Mouse (Mus musculus) forebrain, embryonic 16.5 days (tissue): ENCODE results near the gene Myl12a. TPM values are rescaled to one million over a fixed set of nuclear protein-coding genes. Genes with fewer than 3 reads are reported as not detected.

Experiments
- ATAC-seq: fragments of 200-750 bp; cut with Nextera tagmentation; 2 replicates; pipeline ENCODE4 v1.8.0; 2017; ENCODE audit warnings: mild to moderate bottlenecking, moderate library complexity
- H3K27ac ChIP-seq: fragments of 300-500 bp; sonication (generic); 2 replicates; pipeline ENCODE4 v1.5.1; 2014; ENCODE audit warnings: low read length, control low read depth
- H3K27me3 ChIP-seq: fragments of 300-500 bp; sonication (generic); replicated peaks from 2 replicates; pipeline ENCODE4 v1.6.1; 2014; ENCODE audit warnings: low read length; ENCODE audit not compliant: control insufficient read depth, insufficient read depth
- H3K36me3 ChIP-seq: fragments of 300-500 bp; sonication (generic); 2 replicates; pipeline ENCODE4 v1.6.1; 2014; ENCODE audit not compliant: control insufficient read depth, insufficient read depth
- H3K4me1 ChIP-seq: fragments of 300-500 bp; sonication (generic); replicated peaks from 2 replicates; pipeline ENCODE4 v1.6.1; 2014; ENCODE audit warnings: low read length; ENCODE audit not compliant: control insufficient read depth, insufficient read depth
- H3K4me2 ChIP-seq: fragments of 300-500 bp; sonication (generic); 2 replicates; pipeline ENCODE4 v1.6.1; 2014; ENCODE audit warnings: mild to moderate bottlenecking, low read length, control low read depth
- H3K4me3 ChIP-seq: fragments of 300-500 bp; sonication (generic); replicated peaks from 2 replicates; pipeline ENCODE4 v1.5.1; 2014; ENCODE audit warnings: mild to moderate bottlenecking, low read length, control low read depth
- H3K9ac ChIP-seq: fragments of 300-500 bp; sonication (generic); replicated peaks from 2 replicates; pipeline ENCODE4 v1.6.1; 2014; ENCODE audit warnings: low read depth, low read length, control low read depth
- H3K9me3 ChIP-seq: fragments of 300-500 bp; sonication (generic); 2 replicates; pipeline ENCODE4 v1.6.1; 2016; ENCODE audit warnings: low read length; ENCODE audit not compliant: control insufficient read depth
- WGBS: fragments of 180-500 bp; shearing (Covaris S2); extraction: QIAGEN DNeasy Blood & Tissue Kit; methylation state at CpG from one replicate; pipeline ENCODE4 v1.1.7; 2014; 5-methylcytosine and 5-hydroxymethylcytosine counted together
- polyA plus RNA-seq: library from polyadenylated mRNA; unstranded; fragments of >200 nt; fragmentation: Nextera tagmentation; extraction: Ambion mirVana; gene quantifications from 2 replicates; pipeline ENCODE4 v1.2.1, GENCODE M21; 2015

Myl12a gene
- polyA plus RNA-seq, 1 experiment from 2014 or later = 110 TPM

GRCm38 (mm10) chr17:71032719-71033118 lies 30.0 kb upstream of the Myl12a start:
- no peak overlapping the region for H3K4me2 ChIP-seq
- H3K27ac ChIP-seq = no peak overlapping the region
- no peak for ATAC-seq
- WGBS = 84% methylated on average over 10 of the region's 10 CpGs
- no peaks in the 10 kb centered on the region for H3K36me3 ChIP-seq
- H3K9ac ChIP-seq = no peak overlapping the region
- H3K27me3 ChIP-seq = no peaks in the 10 kb centered on the region
- H3K4me1 ChIP-seq = no peaks in the 10 kb centered on the region
- no peaks in the 10 kb centered on the region for H3K9me3 ChIP-seq
- H3K4me3 ChIP-seq = no peak overlapping the region

GRCm38 (mm10) chr17:71027186-71027585 lies 24.5 kb upstream of the Myl12a start:
- ATAC-seq = no peak
- Histone ChIP-seq H3K4me3 (no peak overlapping the region), H3K4me2 (no peak overlapping the region), H3K36me3 (no peaks in the 10 kb centered on the region), H3K27ac (no peak overlapping the region), H3K9ac (no peak overlapping the region), H3K9me3 (no peaks in the 10 kb centered on the region), H3K27me3 (no peaks in the 10 kb centered on the region), H3K4me1 (no peaks in the 10 kb centered on the region)
- 96% methylated on average over 3 of the region's 3 CpGs for WGBS

GRCm38 (mm10) chr17:71025922-71026321 lies 23.2 kb upstream of the Myl12a start:
- no peak overlapping the region for H3K4me2 ChIP-seq
- no peak for ATAC-seq
- H3K27ac ChIP-seq = no peak overlapping the region
- H3K9me3 ChIP-seq = no peaks in the 10 kb centered on the region
- no peak overlapping the region for H3K4me3 ChIP-seq
- WGBS = 80% methylated on average over 8 of the region's 8 CpGs
- no peaks in the 10 kb centered on the region for H3K36me3 ChIP-seq
- H3K4me1 ChIP-seq = no peaks in the 10 kb centered on the region
- H3K27me3 ChIP-seq = no peaks in the 10 kb centered on the region
- no peak overlapping the region for H3K9ac ChIP-seq

GRCm38 (mm10) chr17:71024071-71024470 lies 21.4 kb upstream of the Myl12a start:
- Histone ChIP-seq H3K27me3 (no peaks in the 10 kb centered on the region), H3K4me1 (no peaks in the 10 kb centered on the region), H3K36me3 (no peaks in the 10 kb centered on the region), H3K9ac (no peak overlapping the region), H3K9me3 (no peaks in the 10 kb centered on the region), H3K4me3 (no peak overlapping the region), H3K4me2 (no peak overlapping the region), H3K27ac (no peak overlapping the region)
- no peak for ATAC-seq
- 94% methylated on average over 10 of the region's 10 CpGs for WGBS

- no peaks in the 10 kb centered on the region for H3K36me3 ChIP-seq
- 91% methylated on average over 13 of the region's 13 CpGs for WGBS
- H3K27ac ChIP-seq = no peak overlapping the region
- no peak overlapping the region for H3K4me3 ChIP-seq
- no peak overlapping the region for H3K9ac ChIP-seq
- H3K4me1 ChIP-seq = no peaks in the 10 kb centered on the region
- H3K27me3 ChIP-seq = no peaks in the 10 kb centered on the region
- no peak for ATAC-seq
- H3K9me3 ChIP-seq = no peaks in the 10 kb centered on the region
- H3K4me2 ChIP-seq = no peak overlapping the region
Measured at GRCm38 (mm10) chr17:71022841-71023240, 20.2 kb upstream of the Myl12a start.

GRCm38 (mm10) chr17:71019860-71020259 lies 17.2 kb upstream of the Myl12a start:
- Histone ChIP-seq H3K36me3 (no peaks in the 10 kb centered on the region), H3K4me3 (no peak overlapping the region), H3K27me3 (no peaks in the 10 kb centered on the region), H3K4me1 (no peaks in the 10 kb centered on the region), H3K4me2 (no peak overlapping the region), H3K9me3 (no peaks in the 10 kb centered on the region), H3K9ac (no peak overlapping the region), H3K27ac (no peak overlapping the region)
- WGBS = 70% methylated on average over 9 of the region's 9 CpGs
- ATAC-seq = no peak

- H3K27ac ChIP-seq = no peak overlapping the region
- WGBS = 43% methylated on average over 6 of the region's 6 CpGs
- no peaks in the 10 kb centered on the region for H3K36me3 ChIP-seq
- no peaks in the 10 kb centered on the region for H3K27me3 ChIP-seq
- H3K9ac ChIP-seq = no peak overlapping the region
- no peak overlapping the region for H3K4me3 ChIP-seq
- no peak overlapping the region for H3K4me2 ChIP-seq
- H3K9me3 ChIP-seq = no peaks in the 10 kb centered on the region
- no peaks in the 10 kb centered on the region for H3K4me1 ChIP-seq
- ATAC-seq = no peak
Measured at GRCm38 (mm10) chr17:71019309-71019655, 16.6 kb upstream of the Myl12a start.

- no peaks in the 10 kb centered on the region for H3K9me3 ChIP-seq
- H3K27me3 ChIP-seq = no peaks in the 10 kb centered on the region
- no peak overlapping the region for H3K27ac ChIP-seq
- 88% methylated on average over 15 of the region's 15 CpGs for WGBS
- no peak overlapping the region for H3K4me3 ChIP-seq
- no peak overlapping the region for H3K9ac ChIP-seq
- H3K4me2 ChIP-seq = no peak overlapping the region
- H3K36me3 ChIP-seq = no peaks in the 10 kb centered on the region
- ATAC-seq = no peak
- no peaks in the 10 kb centered on the region for H3K4me1 ChIP-seq
Measured at GRCm38 (mm10) chr17:71018616-71019308, 16.1 kb upstream of the Myl12a start.

GRCm38 (mm10) chr17:71018151-71018550 lies 15.5 kb upstream of the Myl12a start:
- Histone ChIP-seq H3K27me3 (no peaks in the 10 kb centered on the region), H3K36me3 (no peaks in the 10 kb centered on the region), H3K9me3 (no peaks in the 10 kb centered on the region), H3K4me3 (no peak overlapping the region), H3K4me2 (no peak overlapping the region), H3K9ac (no peak overlapping the region), H3K4me1 (no peaks in the 10 kb centered on the region), H3K27ac (no peak overlapping the region)
- no peak for ATAC-seq
- WGBS = 93% methylated on average over 3 of the region's 3 CpGs

GRCm38 (mm10) chr17:71017457-71017998 lies 14.8 kb upstream of the Myl12a start:
- Histone ChIP-seq H3K4me1 (no peaks in the 10 kb centered on the region), H3K27me3 (no peaks in the 10 kb centered on the region), H3K4me2 (no peak overlapping the region), H3K9me3 (no peaks in the 10 kb centered on the region), H3K27ac (no peak overlapping the region), H3K4me3 (no peak overlapping the region), H3K9ac (no peak overlapping the region), H3K36me3 (no peaks in the 10 kb centered on the region)
- 99% methylated on average over 4 of the region's 4 CpGs for WGBS
- no peak for ATAC-seq
